Mouse (Mus musculus) heart, postnatal 25 days (tissue): Measurements from ENCODE around the gene Tmem106b. TPM values are rescaled to one million over a fixed set of nuclear protein-coding genes. Genes with fewer than 3 reads are reported as not detected.

Experiments
- DNase-seq: peaks from one replicate; pipeline ENCODE4 v3.0.0; 2022; ENCODE audit warnings: low spot score
- intact Hi-C: fragments of 180-260 bp; cut with DNase I; formaldehyde crosslinking; loops from one replicate; pipeline ENCODE4 v1.15.1; 2025
- total RNA-seq, 2 experiments: library from RNA; stranded (reverse); gene quantifications; 2 replicates each; pipeline ENCODE4 v1.2.3; 2021

Tmem106b gene
- total RNA-seq = 100 to 1,000 TPM; 149 to 152 TPM

GRCm38 (mm10) chr6:13069302-13070146, at the start of gene Tmem106b:
TSS of gene Tmem106b (plus strand) at chr6:13069759.
- intact Hi-C loops = loop anchor here (5.0 kb wide), 1 partner anchor 322 kb away; the partner anchor contains the start of gene Thsd7a
- peak; percentile 92 for DNase-seq

GRCm38 (mm10) chr6:13021245-13022100, 48.1 kb upstream of the Tmem106b start:
- no peak for DNase-seq
- intact Hi-C loops = no loop called here

- intact Hi-C loops = no loop called here
- DNase-seq = no peak
Observed at GRCm38 (mm10) chr6:13030558-13030957, 39.0 kb upstream of the Tmem106b start.

- no peak for DNase-seq
- intact Hi-C loops = no loop called here
Observed at GRCm38 (mm10) chr6:13030961-13031360, 38.6 kb upstream of the Tmem106b start.

GRCm38 (mm10) chr6:13052408-13053200, 17.0 kb upstream of the Tmem106b start:
- intact Hi-C loops = loop anchor here (5.0 kb wide), 1 partner anchor 205 kb away; no protein-coding TSS in a partner anchor

GRCm38 (mm10) chr6:13061276-13062039, 8.1 kb upstream of the Tmem106b start:
- no peak for DNase-seq

More at GRCm38 (mm10) chr6:13052408-13053200, 17.0 kb upstream of the Tmem106b start:
- DNase-seq = no peak

GRCm38 (mm10) chr6:13062063-13062462, 7.5 kb upstream of the Tmem106b start:
- DNase-seq = no peak
- intact Hi-C loops = no loop called here

More at GRCm38 (mm10) chr6:13061276-13062039, 8.1 kb upstream of the Tmem106b start:
- intact Hi-C loops = no loop called here

- no peak for DNase-seq
- intact Hi-C loops = no loop called here
Observed at GRCm38 (mm10) chr6:13062691-13063255, 6.8 kb upstream of the Tmem106b start.

- no peak for DNase-seq
- intact Hi-C loops = no loop called here
Observed at GRCm38 (mm10) chr6:13070147-13070425, 527 bp downstream of the Tmem106b start.

- peak; percentile 4 for DNase-seq
- intact Hi-C loops = no loop called here
Observed at GRCm38 (mm10) chr6:13070485-13070884, 926 bp downstream of the Tmem106b start.

- DNase-seq = no peak
- intact Hi-C loops = no loop called here
Observed at GRCm38 (mm10) chr6:13073036-13073435, 3.5 kb downstream of the Tmem106b start.

- DNase-seq = no peak
- intact Hi-C loops = no loop called here
Observed at GRCm38 (mm10) chr6:13073876-13074275, 4.3 kb downstream of the Tmem106b start.

- intact Hi-C loops = no loop called here
- DNase-seq = no peak
Observed at GRCm38 (mm10) chr6:13082881-13083280, 13.3 kb downstream of the Tmem106b start.

GRCm38 (mm10) chr6:13096656-13097435, 27.3 kb downstream of the Tmem106b start:
- DNase-seq = no peak
- intact Hi-C loops = no loop called here

GRCm38 (mm10) chr6:13100137-13100536, 30.6 kb downstream of the Tmem106b start:
- no peak for DNase-seq
- intact Hi-C loops = no loop called here

- intact Hi-C loops = no loop called here
- no peak for DNase-seq
Observed at GRCm38 (mm10) chr6:13108662-13109061, 39.1 kb downstream of the Tmem106b start.

- DNase-seq = no peak
- intact Hi-C loops = no loop called here
Observed at GRCm38 (mm10) chr6:13137255-13137654, 67.7 kb downstream of the Tmem106b start.
